Mouse (Mus musculus) lung, embryonic 15.5 days (tissue): ENCODE data around the gene 2310057N15Rik. TPM values are rescaled to one million over a fixed set of nuclear protein-coding genes. Genes with fewer than 3 reads are reported as not detected.
"Not testable (repeated sequence)": the region's sequence is repeated elsewhere in the genome, so short reads cannot be mapped to it uniquely, and the experiment has no call there.

ENCODE experiments used
- ATAC-seq: fragments of 200-750 bp; cut with Nextera tagmentation; 2 replicates; pipeline ENCODE4 v1.8.0; 2017; ENCODE audit warnings: moderate number of reproducible peaks, borderline replicate concordance; ENCODE audit not compliant: low FRiP score, low TSS enrichment; ENCODE audit errors: extremely low read depth
- H3K27ac ChIP-seq: fragments of 300-500 bp; sonication (generic); 2 replicates; pipeline ENCODE4 v1.5.1; 2015; ENCODE audit warnings: moderate library complexity, mild to moderate bottlenecking, inconsistent platforms
- H3K27me3 ChIP-seq: fragments of 300-500 bp; sonication (generic); 2 replicates; pipeline ENCODE4 v1.6.1; 2015; ENCODE audit warnings: inconsistent platforms
- H3K36me3 ChIP-seq: fragments of 300-500 bp; sonication (generic); 2 replicates; pipeline ENCODE4 v1.6.1; 2015; ENCODE audit warnings: inconsistent platforms
- H3K4me1 ChIP-seq: fragments of 300-500 bp; sonication (generic); 2 replicates; pipeline ENCODE4 v1.6.1; 2015; ENCODE audit warnings: inconsistent platforms
- H3K4me2 ChIP-seq: fragments of 300-500 bp; sonication (generic); 2 replicates; pipeline ENCODE4 v1.6.1; 2015; ENCODE audit warnings: inconsistent platforms, mild to moderate bottlenecking, moderate library complexity
- H3K4me3 ChIP-seq: fragments of 300-500 bp; sonication (generic); 2 replicates; pipeline ENCODE4 v1.5.1; 2015; ENCODE audit warnings: mild to moderate bottlenecking, inconsistent platforms
- H3K9ac ChIP-seq: fragments of 300-500 bp; sonication (generic); 2 replicates; pipeline ENCODE4 v1.6.1; 2015; ENCODE audit warnings: inconsistent platforms
- H3K9me3 ChIP-seq: fragments of 300-500 bp; sonication (generic); 2 replicates; pipeline ENCODE4 v1.6.1; 2016; ENCODE audit warnings: inconsistent platforms
- WGBS: fragments of 180-500 bp; shearing (Covaris S2); methylation state at CpG from one replicate; pipeline ENCODE4 v1.1.7; 2015; 5-methylcytosine and 5-hydroxymethylcytosine counted together
- polyA plus RNA-seq: library from polyadenylated mRNA; unstranded; fragments of >200 nt; fragmentation: Nextera tagmentation; extraction: Ambion mirVana; gene quantifications from 2 replicates; pipeline ENCODE4 v1.2.1, GENCODE M21; 2015

Gene 2310057N15Rik
- not detected in 2 replicates for polyA plus RNA-seq

DNA sequence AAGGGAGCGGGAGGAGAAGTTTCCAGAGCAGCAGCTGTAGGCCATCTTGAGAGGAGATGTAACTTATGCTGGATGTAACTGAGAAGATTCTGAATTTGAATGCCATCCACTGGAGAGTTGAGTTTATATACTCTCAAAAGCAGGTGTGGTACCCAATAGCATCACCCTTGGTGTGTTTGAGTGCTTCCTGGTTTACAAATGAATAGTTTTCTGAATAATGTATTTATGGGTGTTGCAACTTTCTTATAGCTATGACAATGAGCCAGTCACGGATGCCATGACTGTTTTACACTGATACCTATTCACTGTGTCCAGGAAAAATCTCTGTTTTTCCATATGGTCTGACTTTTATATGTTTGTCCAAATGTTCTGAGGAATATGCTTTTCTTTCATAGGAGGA is at the start of gene 2310057N15Rik:
Gene 2310057N15Rik (minus strand): TSS at position 101 of the 400 bp plus-strand sequence.
- 87% methylated on average over 2 of the region's 2 CpGs for WGBS

DNA sequence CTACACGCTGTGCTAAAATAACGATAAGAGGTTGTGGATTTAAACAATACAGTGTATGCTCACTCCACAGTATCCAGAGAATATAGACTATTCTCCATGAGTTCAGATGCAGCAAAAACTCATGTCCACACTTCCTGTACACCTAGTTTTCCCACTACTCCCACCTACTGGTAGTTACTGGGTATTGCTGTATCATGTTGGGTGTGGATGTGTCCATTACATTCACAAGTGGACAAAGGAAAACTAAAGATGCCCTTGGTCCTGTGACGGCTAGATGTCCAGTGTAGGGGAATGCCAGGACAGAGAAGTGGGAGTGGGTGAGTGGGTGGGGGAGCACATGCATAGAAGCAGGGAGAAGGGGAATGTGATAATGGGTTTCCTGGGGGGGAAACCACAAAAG is 49.7 kb upstream of the 2310057N15Rik start:
- no peak overlapping the region for H3K27ac ChIP-seq
- no peaks in the 10 kb centered on the region for H3K9me3 ChIP-seq
- H3K4me1 ChIP-seq = no peaks in the 10 kb centered on the region
- no peaks in the 10 kb centered on the region for H3K27me3 ChIP-seq
- no peak overlapping the region for H3K4me2 ChIP-seq
- H3K9ac ChIP-seq = no peak overlapping the region
- 67% methylated on average over 3 of the region's 3 CpGs for WGBS
- H3K4me3 ChIP-seq = no peak overlapping the region
- no peak for ATAC-seq
- no peaks in the 10 kb centered on the region for H3K36me3 ChIP-seq

More for the DNA sequence above, at the start of gene 2310057N15Rik:
- Histone ChIP-seq H3K4me2 (no peak within 1 kb of the TSS), H3K9me3 (no peaks in the 10 kb centered on the region), H3K4me1 (no peaks in the 10 kb centered on the region), H3K4me3 (no peak within 1 kb of the TSS), H3K27me3 (no peaks in the 10 kb centered on the region), H3K27ac (no peak within 1 kb of the TSS), H3K36me3 (no peaks in the 10 kb centered on the region), H3K9ac (no peak within 1 kb of the TSS)
- ATAC-seq = no peak

DNA sequence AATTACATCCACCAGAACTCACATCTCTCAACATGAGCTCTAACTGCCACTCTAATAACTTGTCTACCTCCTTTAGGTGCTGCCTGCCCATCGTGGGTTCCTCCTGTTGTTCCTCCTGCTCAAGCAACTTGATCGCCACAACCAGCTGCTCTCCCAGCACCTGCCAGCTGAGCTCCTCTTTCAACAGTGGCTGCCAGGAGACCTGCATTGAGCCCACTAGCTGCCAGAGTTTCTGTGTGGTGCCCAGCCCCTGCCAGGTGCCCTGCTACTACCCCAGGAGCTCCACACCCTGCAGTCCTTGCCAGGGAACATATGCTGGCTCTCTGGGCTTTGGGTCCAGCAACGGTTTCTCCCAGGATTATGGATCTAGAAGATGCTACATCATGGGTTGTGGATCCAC is 46.1 kb upstream of the 2310057N15Rik start, which contains the start of gene Krtap15:
Gene Krtap15 (plus strand): TSS at position 150 of the 400 bp plus-strand sequence.
- no peaks in the 10 kb centered on the region for H3K9me3 ChIP-seq
- H3K4me1 ChIP-seq = no peaks in the 10 kb centered on the region
- whole genome bisulfite sequencing = 75% methylated on average over 3 of the region's 3 CpGs
- H3K9ac ChIP-seq = no peak within 1 kb of the TSS
- no peak for ATAC-seq
- no peak within 1 kb of the TSS for H3K27ac ChIP-seq
- no peaks in the 10 kb centered on the region for H3K27me3 ChIP-seq
- H3K4me2 ChIP-seq = no peak within 1 kb of the TSS
- H3K36me3 ChIP-seq = no peaks in the 10 kb centered on the region
- H3K4me3 ChIP-seq = no peak within 1 kb of the TSS

DNA sequence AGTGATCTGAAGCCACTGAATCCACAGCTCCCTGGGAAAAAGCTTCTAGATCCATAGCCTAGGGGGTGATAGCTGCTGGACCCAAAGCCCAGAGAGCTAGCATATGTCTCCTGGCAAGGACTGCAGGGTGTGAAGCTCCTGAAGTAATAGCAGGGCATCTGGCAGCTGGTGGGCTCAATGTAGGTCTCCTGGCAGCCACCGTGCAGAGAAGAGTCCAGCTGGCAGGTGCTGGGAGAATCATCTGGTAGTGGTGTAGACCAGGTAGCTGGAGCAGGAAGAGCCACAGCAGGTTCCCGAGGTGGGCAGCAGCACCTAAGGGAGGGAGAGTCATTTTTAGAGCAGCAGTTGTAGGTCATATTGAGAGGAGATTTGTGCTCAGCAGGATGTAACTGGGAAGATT is 37.8 kb upstream of the 2310057N15Rik start, which contains the start of gene Gm20741:
Gene Gm20741 (minus strand): TSS at position 394 of the 400 bp plus-strand sequence.
- H3K27me3 ChIP-seq = no peaks in the 10 kb centered on the region
- no peak within 1 kb of the TSS for H3K4me3 ChIP-seq
- no peak within 1 kb of the TSS for H3K27ac ChIP-seq
- no peaks in the 10 kb centered on the region for H3K9me3 ChIP-seq
- H3K9ac ChIP-seq = no peak within 1 kb of the TSS
- ATAC-seq = no peak
- 79% methylated on average over 2 of the region's 2 CpGs for WGBS
- no peaks in the 10 kb centered on the region for H3K4me1 ChIP-seq
- no peaks in the 10 kb centered on the region for H3K36me3 ChIP-seq
- no peak within 1 kb of the TSS for H3K4me2 ChIP-seq

DNA sequence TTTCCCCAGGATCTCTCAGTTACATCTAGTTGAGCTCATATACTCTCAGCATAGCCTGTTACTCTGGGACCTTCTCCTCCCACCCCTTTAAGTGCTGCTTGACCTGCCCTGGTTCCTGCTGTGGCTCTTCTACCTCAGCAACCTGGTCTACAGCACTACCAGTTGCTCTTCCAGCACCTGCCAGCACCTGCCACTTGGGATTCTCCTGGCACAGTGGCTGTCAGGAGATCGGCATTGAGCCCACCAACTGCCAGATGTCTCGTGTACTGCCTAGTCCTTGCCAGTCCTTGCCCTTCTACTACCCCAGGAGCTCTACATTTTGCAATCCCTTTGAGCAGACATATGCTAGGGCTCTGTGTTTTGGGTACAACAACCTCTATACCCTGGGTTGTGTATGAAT is 12.8 kb upstream of the 2310057N15Rik start:
- Histone ChIP-seq H3K4me1 (no peaks in the 10 kb centered on the region), H3K4me3 (no peak overlapping the region), H3K9me3 (no peaks in the 10 kb centered on the region), H3K4me2 (no peak overlapping the region), H3K27me3 (no peaks in the 10 kb centered on the region), H3K9ac (no peak overlapping the region), H3K36me3 (no peaks in the 10 kb centered on the region), H3K27ac (no peak overlapping the region)
- no peak for ATAC-seq
- 74% methylated on average over 2 of the region's 2 CpGs for WGBS

DNA sequence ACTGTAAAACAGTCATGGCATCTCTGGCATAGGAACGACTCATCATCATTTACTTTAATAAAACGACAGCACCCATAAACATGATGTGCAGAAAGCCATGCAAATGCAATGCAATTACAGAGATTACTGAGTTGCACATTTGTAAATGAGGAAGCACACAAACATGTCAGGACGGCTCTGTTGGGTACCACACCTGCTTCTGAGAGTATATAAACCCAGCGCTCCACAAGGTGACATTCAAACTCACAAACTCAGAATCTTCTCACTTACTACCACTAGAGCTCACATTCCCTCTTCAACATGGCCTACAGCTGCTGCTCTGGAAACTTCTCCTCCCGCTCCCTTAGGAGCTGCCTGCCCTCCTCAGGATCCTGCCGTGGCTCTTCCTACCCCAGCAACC is 3.6 kb upstream of the 2310057N15Rik start, which contains the start of gene Gm5965:
Gene Gm5965 (plus strand): TSS at position 301 of the 400 bp plus-strand sequence.
- ATAC-seq = no peak
- no peak within 1 kb of the TSS for H3K4me2 ChIP-seq
- WGBS = 82% methylated on average over 6 of the region's 6 CpGs
- H3K9ac ChIP-seq = no peak within 1 kb of the TSS
- H3K4me1 ChIP-seq = no peaks in the 10 kb centered on the region
- H3K9me3 ChIP-seq = no peaks in the 10 kb centered on the region
- no peak within 1 kb of the TSS for H3K4me3 ChIP-seq
- no peaks in the 10 kb centered on the region for H3K36me3 ChIP-seq
- H3K27ac ChIP-seq = no peak within 1 kb of the TSS
- H3K27me3 ChIP-seq = no peaks in the 10 kb centered on the region

DNA sequence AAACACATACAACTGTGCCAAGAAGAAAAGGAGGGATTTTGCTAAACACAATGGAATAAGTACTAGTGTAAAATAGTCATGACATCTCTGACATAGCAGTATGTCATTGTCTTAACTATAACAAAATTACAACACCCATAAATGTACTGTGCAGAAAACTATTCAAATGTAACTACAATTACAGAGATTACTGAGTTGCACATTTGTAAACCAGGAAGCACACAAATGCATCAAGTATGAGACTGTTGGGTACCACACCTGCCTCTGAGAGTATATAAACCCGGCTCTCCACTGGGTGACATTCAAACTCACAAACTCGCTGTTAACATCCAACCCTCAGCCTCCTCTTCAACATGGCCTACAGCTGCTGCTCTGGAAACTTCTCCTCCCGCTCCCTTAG is 15.5 kb downstream of the 2310057N15Rik start, which contains the start of gene 2310034C09Rik:
Gene 2310034C09Rik (plus strand): TSS at position 301 of the 400 bp plus-strand sequence.
- not testable (repeated sequence) for H3K36me3 ChIP-seq, H3K27ac ChIP-seq, H3K4me1 ChIP-seq, H3K9ac ChIP-seq, ATAC-seq, H3K27me3 ChIP-seq, H3K4me3 ChIP-seq, H3K4me2 ChIP-seq, H3K9me3 ChIP-seq
- 77% methylated on average over 3 of the region's 3 CpGs for WGBS

DNA sequence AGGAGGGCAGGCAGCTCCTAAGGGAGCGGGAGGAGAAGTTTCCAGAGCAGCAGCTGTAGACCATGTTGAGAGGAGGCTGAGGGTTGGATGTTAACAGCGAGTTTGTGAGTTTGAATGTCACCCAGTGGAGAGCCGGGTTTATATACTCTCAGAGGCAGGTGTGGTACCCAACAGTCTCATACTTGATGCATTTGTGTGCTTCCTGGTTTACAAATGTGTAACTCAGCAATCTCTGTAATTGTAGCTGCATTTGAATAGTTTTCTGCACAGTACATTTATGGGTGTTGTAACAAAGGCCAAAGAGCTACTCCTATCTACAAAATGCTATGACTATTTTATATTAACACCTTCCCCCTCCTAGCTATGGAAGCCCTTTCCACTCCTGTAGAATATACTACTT is 22.5 kb downstream of the 2310057N15Rik start, which contains the start of gene Krtap13:
Gene Krtap13 (minus strand): TSS at position 101 of the 400 bp plus-strand sequence.
- not testable (repeated sequence) for H3K9ac ChIP-seq, H3K4me2 ChIP-seq, H3K9me3 ChIP-seq, ATAC-seq, H3K4me3 ChIP-seq, H3K4me1 ChIP-seq, H3K27me3 ChIP-seq, H3K36me3 ChIP-seq, H3K27ac ChIP-seq
- WGBS = 86% methylated on average over 3 of the region's 3 CpGs

DNA sequence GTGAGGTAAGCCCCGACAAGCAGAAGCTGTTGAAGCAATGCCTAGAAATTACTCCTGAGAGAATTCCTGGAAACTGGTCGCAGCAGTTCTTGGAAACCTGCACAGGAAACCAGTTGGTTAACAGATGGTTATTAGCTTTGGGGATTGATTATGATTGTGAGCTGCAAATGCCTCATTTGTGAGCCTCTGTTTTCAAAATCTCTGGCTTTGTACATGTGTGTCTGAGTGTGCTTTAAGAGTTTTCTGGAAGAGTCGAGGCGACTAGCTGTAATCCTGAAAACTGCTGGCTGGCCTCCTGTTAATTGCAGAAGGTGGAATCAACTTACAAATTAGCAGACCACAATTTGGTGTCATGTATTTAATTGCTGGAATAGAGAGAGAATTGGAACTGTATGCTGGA is 26.1 kb downstream of the 2310057N15Rik start:
- Histone ChIP-seq H3K4me2 (no peak overlapping the region), H3K4me3 (no peak overlapping the region), H3K9me3 (no peaks in the 10 kb centered on the region), H3K36me3 (no peaks in the 10 kb centered on the region), H3K27me3 (no peaks in the 10 kb centered on the region), H3K27ac (no peak overlapping the region), H3K4me1 (no peaks in the 10 kb centered on the region), H3K9ac (no peak overlapping the region)
- 68% methylated on average over 4 of the region's 4 CpGs for WGBS
- no peak for ATAC-seq

DNA sequence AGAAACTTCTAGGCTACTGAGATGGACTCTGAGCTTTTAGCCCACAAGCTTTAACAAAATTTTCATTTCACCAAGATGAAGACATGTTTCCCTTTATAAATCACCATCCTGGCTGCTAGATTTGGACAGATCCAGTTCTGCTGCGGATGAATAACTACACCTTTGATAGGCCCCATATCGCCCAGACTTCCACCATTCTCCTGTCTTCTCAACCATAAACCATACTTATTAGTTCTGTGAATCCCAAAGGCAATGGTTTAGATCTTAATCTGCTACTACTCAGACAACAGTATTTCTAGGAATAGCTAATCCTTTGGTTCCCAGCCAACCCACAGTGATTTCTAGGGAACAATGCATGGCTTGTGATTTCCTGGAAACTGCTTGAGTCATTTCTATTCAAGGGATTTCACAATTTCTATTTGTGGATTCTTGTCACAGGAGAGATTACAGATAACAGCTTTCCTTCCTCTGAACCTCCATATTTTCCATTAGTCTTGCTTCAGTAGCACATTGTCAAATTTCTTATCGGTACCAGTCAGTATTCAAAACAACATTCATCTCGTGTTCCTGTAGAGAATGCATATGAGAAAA is 29.2 kb downstream of the 2310057N15Rik start:
- no peak for ATAC-seq
- Histone ChIP-seq H3K4me3 (no peak overlapping the region), H3K36me3 (no peaks in the 10 kb centered on the region), H3K4me1 (no peaks in the 10 kb centered on the region), H3K4me2 (no peak overlapping the region), H3K27me3 (no peaks in the 10 kb centered on the region), H3K9me3 (no peaks in the 10 kb centered on the region), H3K27ac (no peak overlapping the region), H3K9ac (no peak overlapping the region)
- WGBS = 59% methylated on average over 4 of the region's 4 CpGs

DNA sequence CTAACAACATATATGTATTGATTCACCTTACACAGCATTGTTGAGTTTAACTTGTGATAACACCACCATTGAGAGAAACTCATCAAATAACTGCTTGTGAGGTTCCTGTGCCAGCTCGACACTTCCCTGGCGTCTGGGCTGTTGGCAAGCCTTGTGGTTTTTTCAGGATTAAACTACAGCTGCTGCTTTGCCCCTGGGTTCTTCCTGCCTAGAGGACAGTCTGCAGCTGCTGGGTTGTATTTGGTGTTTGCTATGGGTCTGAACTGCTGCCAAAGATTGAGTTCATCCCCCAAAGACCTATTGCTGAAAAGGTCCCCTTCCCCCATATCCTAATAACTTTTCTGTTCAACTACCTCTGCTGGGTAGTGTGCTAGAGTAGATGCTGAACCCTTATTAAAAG is 38.6 kb downstream of the 2310057N15Rik start:
- WGBS = 37% methylated on average over 2 of the region's 2 CpGs
- no peaks in the 10 kb centered on the region for H3K27me3 ChIP-seq
- no peak overlapping the region for H3K9ac ChIP-seq
- no peak overlapping the region for H3K4me3 ChIP-seq
- no peaks in the 10 kb centered on the region for H3K36me3 ChIP-seq
- no peaks in the 10 kb centered on the region for H3K9me3 ChIP-seq
- no peaks in the 10 kb centered on the region for H3K4me1 ChIP-seq
- no peak for ATAC-seq
- H3K4me2 ChIP-seq = no peak overlapping the region
- no peak overlapping the region for H3K27ac ChIP-seq

DNA sequence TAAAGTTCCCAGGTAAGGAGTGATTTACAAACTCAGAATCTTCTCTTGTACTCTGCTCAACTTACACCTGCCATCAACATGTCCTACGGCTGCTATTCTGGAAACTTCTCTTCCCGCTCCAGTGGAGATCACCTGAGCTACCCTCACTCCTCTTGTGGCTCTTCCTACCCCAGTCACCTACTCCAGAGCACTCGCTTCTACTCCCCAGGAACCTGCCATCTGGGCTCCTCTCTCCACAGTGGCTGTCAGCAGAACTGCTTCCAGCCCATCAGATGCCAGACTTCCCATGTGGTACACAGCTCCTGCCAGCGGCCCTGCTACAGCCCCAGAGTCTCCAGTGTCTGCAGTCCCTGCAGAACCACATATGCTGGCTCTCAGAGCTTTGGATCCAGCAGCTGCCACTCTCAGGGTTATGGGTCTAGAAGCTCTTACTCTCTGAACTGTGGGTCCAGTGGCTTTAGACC is 45.2 kb downstream of the 2310057N15Rik start, which contains the start of gene Krtap13-1:
Gene Krtap13-1 (plus strand): TSS at position 51 of the 464 bp plus-strand sequence.
- Histone ChIP-seq H3K27ac (no peak within 1 kb of the TSS), H3K4me1 (no peaks in the 10 kb centered on the region), H3K27me3 (no peaks in the 10 kb centered on the region), H3K9ac (no peak within 1 kb of the TSS), H3K9me3 (no peaks in the 10 kb centered on the region), H3K4me2 (no peak within 1 kb of the TSS), H3K36me3 (no peaks in the 10 kb centered on the region), H3K4me3 (no peak within 1 kb of the TSS)
- WGBS = 77% methylated on average over 4 of the region's 4 CpGs
- no peak for ATAC-seq
